Mouse (Mus musculus): Measurements from ENCODE around the gene Apcs. TPM values are rescaled to one million over a fixed set of nuclear protein-coding genes. Genes with fewer than 3 reads are reported as not detected.

Apcs gene
- not detected in 2 replicates for total RNA-seq (2015)
- total RNA-seq (2017), result not detected in 2 replicates

- ATAC-seq (ENCODE audit: poor library complexity, severe bottlenecking), result no peak
Observed at GRCm38 (mm10) chr1:172894777-172895357, at the start of gene Apcs. TSS of gene Apcs (minus strand) at chr1:172895041.

DNA sequence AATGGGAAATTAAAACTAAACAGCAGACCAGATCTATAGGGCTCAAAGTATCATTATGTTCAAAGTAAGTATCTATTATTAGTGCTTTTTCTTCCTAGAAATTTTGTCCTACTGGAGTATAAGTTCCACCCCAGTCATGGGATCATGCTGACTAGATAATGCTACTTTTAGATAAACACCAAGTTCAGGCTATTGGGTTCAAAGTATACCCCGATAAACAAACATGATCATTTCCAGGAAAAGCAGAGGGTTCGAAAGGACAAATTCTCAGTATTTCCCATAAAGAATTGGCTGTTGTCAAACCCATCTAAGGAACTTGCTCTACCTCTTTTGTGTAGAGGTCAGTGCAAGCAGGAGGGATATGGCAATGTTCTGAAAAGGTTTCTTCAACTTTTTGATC, 37.4 kb upstream of the Apcs start:
- no peak for ATAC-seq (ENCODE audit: poor library complexity, severe bottlenecking)

GRCm38 (mm10) chr1:172918450-172918849, 23.6 kb upstream of the Apcs start:
- ATAC-seq (ENCODE audit: poor library complexity, severe bottlenecking), result no peak

DNA sequence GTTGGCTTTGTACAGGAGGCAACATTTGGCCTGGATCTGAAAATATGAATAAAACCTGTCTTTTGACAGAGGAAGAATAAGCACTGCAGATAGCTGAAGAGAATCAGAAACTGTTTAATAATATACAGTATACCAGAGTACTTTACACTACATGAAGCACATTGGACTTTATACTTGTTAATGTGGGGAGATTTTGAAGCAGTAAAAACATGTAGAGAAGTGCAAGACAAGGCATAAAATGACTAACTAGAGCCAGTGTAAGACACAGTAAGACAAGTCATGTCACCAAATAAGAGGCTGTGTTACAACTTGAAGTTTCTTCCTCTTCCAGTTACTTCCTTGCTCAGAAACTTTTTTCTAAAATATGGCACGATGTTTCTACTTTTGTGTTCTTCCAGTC, 22.3 kb upstream of the Apcs start:
- no peak for ATAC-seq (ENCODE audit: poor library complexity, severe bottlenecking)

GRCm38 (mm10) chr1:172903313-172903712, 8.5 kb upstream of the Apcs start:
- no peak for ATAC-seq (ENCODE audit: poor library complexity, severe bottlenecking)

- no peak for ATAC-seq (ENCODE audit: poor library complexity, severe bottlenecking)
Observed at GRCm38 (mm10) chr1:172895435-172895834, 594 bp upstream of the Apcs start.

GRCm38 (mm10) chr1:172876675-172877074, 18.2 kb downstream of the Apcs start:
- no peak for ATAC-seq (ENCODE audit: poor library complexity, severe bottlenecking)

DNA sequence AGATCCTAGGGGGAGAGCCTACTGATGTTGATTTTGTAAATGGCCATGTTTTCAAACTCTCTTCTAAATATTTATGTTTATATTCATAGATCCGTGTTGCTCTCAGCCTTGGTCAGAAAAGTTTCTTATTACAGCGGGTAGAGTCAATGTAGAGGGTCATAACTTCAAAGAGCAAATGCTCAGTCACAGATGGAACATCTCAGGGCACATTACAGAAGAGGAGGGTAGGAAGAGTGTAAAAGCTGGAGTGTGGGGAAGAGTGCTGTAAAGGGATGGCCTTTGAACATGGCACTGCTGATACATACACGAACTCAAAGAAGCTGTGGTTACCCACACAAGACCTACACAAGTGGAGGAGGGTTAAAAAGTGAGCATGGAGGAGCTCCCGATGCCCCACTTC, 19.6 kb downstream of the Apcs start:
- no peak for ATAC-seq (ENCODE audit: poor library complexity, severe bottlenecking)

GRCm38 (mm10) chr1:172848171-172848570, 46.7 kb downstream of the Apcs start:
- ATAC-seq (ENCODE audit: poor library complexity, severe bottlenecking), result no peak

- ATAC-seq (ENCODE audit: poor library complexity, severe bottlenecking), result no peak
Observed at GRCm38 (mm10) chr1:172847044-172847761, 47.6 kb downstream of the Apcs start.

Other genes with a start within 250 kb of the Apcs start
- not detected in 2 replicates for gene Crp, start 197.0 kb downstream of the Apcs start, total RNA-seq (2015)
- not detected in 2 replicates for gene Crp, start 197.0 kb downstream of the Apcs start, total RNA-seq (2017)
- not detected in 2 replicates for gene Olfr16, start 55.4 kb upstream of the Apcs start, total RNA-seq (2015)
- not detected in 2 replicates for gene Olfr16, start 55.4 kb upstream of the Apcs start, total RNA-seq (2017)
- not detected in 2 replicates for gene Olfr1408, start 242.3 kb upstream of the Apcs start, total RNA-seq (2015)
- gene Olfr1408, start 242.3 kb upstream of the Apcs start, total RNA-seq (2017), result not detected in 2 replicates

Measured in megakaryocyte, adult 5-6 weeks (primary cell).